Mouse (Mus musculus) brain, adult 10 weeks (tissue): ENCODE results near the gene Zfp111. TPM values are rescaled to one million over a fixed set of nuclear protein-coding genes. Genes with fewer than 3 reads are reported as not detected.

Experiments used
- polyA plus RNA-seq: library from polyadenylated mRNA; stranded (reverse); fragments of 350-450 nt; fragmentation: Illumina TruSeq; extraction: RNeasy Lipid Tissue Mini Kit (QIAGEN cat#74804); gene quantifications from one replicate; pipeline ENCODE4 v1.2.3, GENCODE M21; 2015; ENCODE audit warnings: low read depth, low replicate concordance

Zfp111 gene
- 6.0 TPM for polyA plus RNA-seq

GRCm38 (mm10) chr7:24211343-24211742 is at the start of gene Zfp111:
Gene Zfp111 (minus strand): TSS chr7:24211443.

DNA sequence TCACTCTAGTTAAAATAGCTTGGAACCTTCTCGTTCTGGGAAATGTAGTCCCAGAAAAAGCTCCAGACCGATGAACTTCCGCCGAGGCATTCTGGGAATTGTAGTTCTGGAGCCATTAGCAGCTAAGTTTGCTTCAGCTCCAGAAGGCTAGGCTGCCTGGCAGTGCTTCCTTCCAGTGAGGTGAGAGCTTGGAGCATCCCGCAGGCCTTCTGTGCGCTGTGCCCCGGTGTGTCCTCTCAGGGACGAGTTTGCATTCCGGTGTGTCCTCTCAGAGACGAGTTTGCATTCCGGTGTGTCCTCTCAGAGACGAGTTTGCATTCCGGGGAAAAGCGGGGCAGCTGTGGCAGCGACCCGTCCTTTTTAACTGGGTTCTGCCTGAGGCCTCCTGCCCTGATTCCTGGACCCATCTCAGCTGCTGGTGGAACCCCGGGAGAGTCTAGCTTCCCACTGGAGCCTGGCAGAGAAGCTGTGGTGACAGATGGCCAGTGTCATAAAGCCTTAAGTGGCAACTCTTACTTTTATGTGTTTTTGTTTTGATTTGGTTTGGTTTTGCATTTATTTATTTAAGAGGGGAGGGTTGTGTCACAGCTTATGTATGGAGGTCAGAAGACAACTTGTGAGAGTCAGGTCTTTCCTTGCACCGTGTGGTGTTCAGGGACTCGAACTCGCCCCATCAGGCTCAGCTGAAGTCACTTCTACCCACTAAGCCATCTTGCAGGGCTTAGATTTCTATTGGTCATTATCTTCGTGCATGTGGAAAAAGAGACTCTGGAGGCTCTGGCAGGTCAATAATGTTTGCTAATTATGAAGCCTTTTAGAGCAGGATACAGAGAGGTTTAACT is 43.6 kb upstream of the Zfp111 start, which contains the start of gene Zfp108:
TSS of gene Zfp108 (plus strand) at position 162 of the 842 bp plus-strand sequence.

GRCm38 (mm10) chr7:24237040-24237791 is 26.0 kb upstream of the Zfp111 start, which contains the start of gene Zfp109:
Gene Zfp109 (minus strand): TSS chr7:24237560.

DNA sequence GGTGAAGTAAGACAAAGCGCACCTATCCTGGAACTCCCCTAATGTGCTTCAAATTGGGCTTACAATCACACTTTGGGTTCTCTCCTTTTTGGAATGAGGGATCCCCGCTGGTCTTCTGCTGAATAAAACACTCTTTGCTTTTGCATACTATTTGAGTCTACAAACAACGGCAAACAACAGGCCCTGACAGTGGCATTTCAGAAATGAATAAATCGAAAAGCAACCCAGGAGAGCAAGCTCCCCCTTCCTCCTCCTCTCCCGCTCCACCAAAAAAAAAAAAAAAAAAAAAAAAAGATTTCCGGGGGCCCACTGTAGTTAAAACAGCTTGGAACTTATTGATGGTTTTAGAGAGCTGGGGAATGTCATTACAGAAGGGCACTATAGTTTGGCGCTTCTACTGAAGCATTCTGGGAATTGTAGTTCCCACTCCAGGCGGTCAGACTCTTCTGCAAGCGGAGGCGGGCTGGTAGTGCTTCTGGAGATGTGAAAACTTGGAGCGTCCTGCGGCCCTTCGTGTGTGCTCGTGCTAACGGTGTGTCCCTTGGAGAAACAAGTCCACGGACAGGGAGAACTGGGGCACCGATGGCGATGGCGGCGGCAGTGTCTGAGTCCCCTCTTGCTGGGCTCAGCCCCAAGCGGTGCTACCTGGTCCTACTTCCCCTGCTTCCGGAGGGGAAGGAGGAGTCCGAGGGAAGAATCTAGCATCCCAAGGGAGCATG is 36.5 kb downstream of the Zfp111 start, which contains the start of gene Zfp114:
TSS of gene Zfp114 (plus strand) at position 443 of the 719 bp plus-strand sequence.

Other genes starting within 250 kb of the Zfp111 start
- gene Vmn1r181, start 236.8 kb downstream of the Zfp111 start, polyA plus RNA-seq, result not detected
- gene V1rd19, start 209.8 kb downstream of the Zfp111 start, polyA plus RNA-seq, result not detected
- not detected for gene Vmn1r183, start 158.2 kb downstream of the Zfp111 start, polyA plus RNA-seq
- gene Zfp180, start 129.5 kb downstream of the Zfp111 start, polyA plus RNA-seq, result 46.3 TPM
- 7.9 TPM for gene Zfp112, start 99.1 kb downstream of the Zfp111 start, polyA plus RNA-seq
- gene Zfp235, start 77.3 kb downstream of the Zfp111 start, polyA plus RNA-seq, result 13.9 TPM
- 3.5 TPM for gene Zfp114, start 36.4 kb downstream of the Zfp111 start, polyA plus RNA-seq
- 6.1 TPM for gene Zfp109, start 26.1 kb upstream of the Zfp111 start, polyA plus RNA-seq
- 6.8 TPM for gene Zfp108, start 43.4 kb upstream of the Zfp111 start, polyA plus RNA-seq
- gene Zfp93, start 59.0 kb upstream of the Zfp111 start, polyA plus RNA-seq, result 8.8 TPM
- 22.7 TPM for gene Zfp61, start 89.8 kb upstream of the Zfp111 start, polyA plus RNA-seq
- gene Zfp94, start 105.2 kb upstream of the Zfp111 start, polyA plus RNA-seq, result 17.8 TPM
- gene Tescl, start 122.5 kb upstream of the Zfp111 start, polyA plus RNA-seq, result not detected
- gene Lypd5, start 137.8 kb upstream of the Zfp111 start, polyA plus RNA-seq, result not detected
- not detected for gene Kcnn4, start 158.8 kb upstream of the Zfp111 start, polyA plus RNA-seq
- gene Smg9, start 188.2 kb upstream of the Zfp111 start, polyA plus RNA-seq, result 32.4 TPM
- gene Irgc1, start 240.9 kb upstream of the Zfp111 start, polyA plus RNA-seq, result not detected